Mouse (Mus musculus) midbrain, embryonic 14.5 days (tissue): ENCODE measurements around the gene Pigyl. TPM values are rescaled to one million over a fixed set of nuclear protein-coding genes. Genes with fewer than 3 reads are reported as not detected.

Experiments used
- ATAC-seq: fragments of 200-750 bp; cut with Nextera tagmentation; 2 replicates; pipeline ENCODE4 v1.8.0; 2017; ENCODE audit warnings: moderate number of reproducible peaks, moderate library complexity; ENCODE audit not compliant: low FRiP score, low TSS enrichment
- DNase-seq: peaks from one replicate; pipeline ENCODE4 v3.0.0-alpha.2; 2015
- H3K27ac ChIP-seq: fragments of 300-500 bp; sonication (generic); replicated peaks from 2 replicates; pipeline ENCODE4 v1.5.1; 2014; ENCODE audit warnings: mild to moderate bottlenecking, low read depth, low read length, moderate library complexity
- H3K27me3 ChIP-seq: fragments of 300-500 bp; sonication (generic); 2 replicates; pipeline ENCODE4 v1.6.1; 2014; ENCODE audit warnings: low read length, control low read depth, mixed read lengths; ENCODE audit not compliant: control insufficient read depth, insufficient read depth
- H3K36me3 ChIP-seq: fragments of 300-500 bp; sonication (generic); 2 replicates; pipeline ENCODE4 v1.6.1; 2014; ENCODE audit warnings: low read length, control low read depth; ENCODE audit not compliant: control insufficient read depth, insufficient read depth
- H3K4me1 ChIP-seq: fragments of 300-500 bp; sonication (generic); 2 replicates; pipeline ENCODE4 v1.6.1; 2014; ENCODE audit warnings: mild to moderate bottlenecking, antibody characterized with exemption, low read length, control low read depth; ENCODE audit not compliant: control insufficient read depth, insufficient read depth
- H3K4me2 ChIP-seq: fragments of 300-500 bp; sonication (generic); 2 replicates; pipeline ENCODE4 v1.6.1; 2014; ENCODE audit warnings: mild to moderate bottlenecking, low read length, moderate library complexity
- H3K4me3 ChIP-seq: fragments of 300-500 bp; sonication (generic); replicated peaks from 2 replicates; pipeline ENCODE4 v1.5.1; 2014; ENCODE audit warnings: low read depth, low read length
- H3K9ac ChIP-seq: fragments of 300-500 bp; sonication (generic); replicated peaks from 2 replicates; pipeline ENCODE4 v1.6.1; 2014; ENCODE audit warnings: mild to moderate bottlenecking, low read length, moderate library complexity
- H3K9me3 ChIP-seq: fragments of 300-500 bp; sonication (generic); 2 replicates; pipeline ENCODE4 v1.6.1; 2016; ENCODE audit warnings: low read length, control low read depth, mixed read lengths; ENCODE audit not compliant: control insufficient read depth
- WGBS: fragments of 180-500 bp; shearing (Covaris S2); extraction: QIAGEN DNeasy Blood & Tissue Kit; methylation state at CpG from one replicate; pipeline ENCODE4 v1.1.7; 2014; 5-methylcytosine and 5-hydroxymethylcytosine counted together
- polyA plus RNA-seq: library from polyadenylated mRNA; unstranded; fragments of >200 nt; fragmentation: Nextera tagmentation; extraction: Ambion mirVana; gene quantifications from 2 replicates; pipeline ENCODE4 v1.2.1, GENCODE M21; 2014

The Pigyl gene
- polyA plus RNA-seq, 1 experiment from 2014 or later, result 94.1 TPM

DNA sequence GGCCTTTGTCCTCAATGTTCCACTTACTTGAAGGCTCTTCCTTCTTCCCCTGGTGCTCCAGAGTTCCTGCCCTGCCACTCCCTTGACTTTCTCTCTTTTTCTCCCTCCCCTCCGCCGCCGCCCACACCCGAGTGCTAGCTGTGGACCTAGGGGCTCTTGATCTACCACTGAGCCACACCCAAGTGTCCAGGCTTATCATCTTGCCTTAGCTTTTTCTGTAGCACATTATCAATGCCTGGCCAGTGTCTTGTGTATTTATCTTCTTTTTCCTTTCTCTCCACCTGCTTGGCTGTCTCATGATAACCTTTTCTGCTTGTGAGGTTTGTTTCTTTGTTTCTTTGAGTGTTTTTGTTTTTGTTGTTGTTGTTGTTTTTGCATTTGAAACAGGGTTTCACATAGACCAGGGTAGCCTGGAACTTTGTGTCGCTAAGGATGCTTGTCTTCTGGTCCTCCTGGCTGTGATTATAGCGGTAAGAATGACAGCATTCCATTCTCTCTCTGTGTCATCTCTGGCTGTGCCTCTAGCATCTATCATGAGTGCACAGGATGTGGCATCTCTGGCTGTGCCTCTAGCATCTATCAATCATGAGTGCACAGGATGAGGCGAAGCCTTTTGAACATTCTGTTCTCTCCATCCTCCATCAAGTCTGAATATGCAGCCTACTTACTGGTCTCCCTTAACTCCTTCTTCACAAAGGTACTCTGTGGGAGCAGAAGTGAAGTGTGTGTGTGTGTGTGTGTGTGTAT is 20.8 kb upstream of the Pigyl start, which contains the start of gene Acp5:
Gene Acp5, minus strand, starts transcription at position 68 of the 747 bp plus-strand sequence.
- peaks cover 15% of the 10 kb centered on the region; the same call in 1 of the 2 replicates for H3K27me3 ChIP-seq
- ATAC-seq (no peak), DNase-seq (no peak)
- H3K27ac ChIP-seq, result no peak within 1 kb of the TSS
- no peaks in the 10 kb centered on the region for H3K9me3 ChIP-seq
- H3K4me3 ChIP-seq, result no peak within 1 kb of the TSS
- no peak within 1 kb of the TSS for H3K9ac ChIP-seq
- no peak within 1 kb of the TSS for H3K4me2 ChIP-seq
- H3K36me3 ChIP-seq, result no peaks in the 10 kb centered on the region
- no peaks in the 10 kb centered on the region for H3K4me1 ChIP-seq
- 76% methylated on average over 7 of the region's 7 CpGs for WGBS

DNA sequence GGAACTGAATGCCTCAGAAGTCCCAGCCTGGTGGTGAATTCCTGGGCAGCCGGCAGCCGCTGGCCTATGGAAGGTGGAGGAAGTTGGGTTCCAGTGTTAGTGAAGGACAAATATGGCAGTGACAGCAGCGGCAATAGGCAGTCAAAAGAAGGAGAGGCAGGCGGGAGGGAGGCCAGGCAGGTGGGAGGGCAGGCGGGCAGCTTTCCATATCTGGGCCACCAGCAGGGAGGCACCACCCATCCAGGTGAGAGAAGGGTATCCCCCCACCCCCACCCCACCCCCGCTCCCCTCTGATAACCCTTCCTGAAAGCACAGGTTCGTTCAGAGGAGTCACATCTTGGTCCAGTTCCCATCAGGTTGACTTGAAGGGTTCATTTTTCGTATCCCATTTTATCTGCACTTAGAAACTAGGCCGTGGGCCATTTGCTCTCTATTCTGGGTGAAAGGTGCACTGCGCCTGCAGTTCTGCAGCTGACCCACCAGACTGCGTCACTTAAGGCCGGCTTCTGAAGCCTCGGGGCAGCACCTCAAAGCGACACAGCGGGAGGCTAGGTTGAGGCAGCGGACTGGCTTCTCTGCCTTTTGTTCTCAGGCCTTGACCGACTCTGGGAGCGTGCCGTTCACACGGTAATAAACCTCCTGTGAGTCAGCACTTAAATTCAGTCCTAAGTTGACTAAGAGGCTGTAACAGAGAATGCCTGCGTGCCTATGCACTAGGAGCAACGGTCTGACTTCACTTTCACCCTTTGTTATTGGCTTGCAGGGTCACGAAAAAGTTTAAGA is 19.7 kb upstream of the Pigyl start:
- H3K27me3 ChIP-seq, result peaks cover 5% of the 10 kb centered on the region; the same call in 1 of the 2 replicates
- H3K9ac ChIP-seq, result no peak overlapping the region
- H3K27ac ChIP-seq, result no peak overlapping the region
- no peaks in the 10 kb centered on the region for H3K9me3 ChIP-seq
- 12% methylated on average over 23 of the region's 23 CpGs for WGBS
- no peaks in the 10 kb centered on the region for H3K4me1 ChIP-seq
- no peaks in the 10 kb centered on the region for H3K36me3 ChIP-seq
- H3K4me2 ChIP-seq, result no peak overlapping the region
- DNase-seq (peak; percentile 37), ATAC-seq (no peak)
- H3K4me3 ChIP-seq, result no peak overlapping the region

DNA sequence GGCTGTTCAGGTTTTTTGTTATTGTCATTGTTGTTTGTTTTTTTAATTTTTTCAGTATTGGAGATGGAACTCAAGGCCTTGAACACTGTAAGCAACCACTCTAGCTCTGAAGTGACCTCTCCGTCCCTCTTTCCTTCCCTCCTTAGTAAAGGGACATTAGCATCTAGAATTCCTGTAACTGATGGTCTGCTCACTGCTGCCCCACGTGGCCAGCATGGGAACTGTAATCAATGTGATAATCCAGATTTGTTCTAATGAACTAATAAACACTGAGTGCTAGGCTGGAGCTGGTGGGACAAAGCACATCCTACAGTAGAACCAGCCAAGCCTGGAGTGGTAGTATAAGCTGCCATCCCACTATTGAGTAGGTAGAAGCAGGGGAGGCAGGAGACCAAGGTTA is 18.2 kb upstream of the Pigyl start:
- Histone ChIP-seq H3K9me3 (no peaks in the 10 kb centered on the region), H3K36me3 (no peaks in the 10 kb centered on the region), H3K4me1 (no peaks in the 10 kb centered on the region), H3K4me2 (no peak overlapping the region), H3K4me3 (no peak overlapping the region), H3K27ac (no peak overlapping the region), H3K9ac (no peak overlapping the region), H3K27me3 (no peaks in the 10 kb centered on the region)
- ATAC-seq (no peak), DNase-seq (peak; percentile 64)
- 30% methylated on average over 2 of the region's 2 CpGs for WGBS

- Histone ChIP-seq H3K27ac (no peak overlapping the region), H3K9me3 (no peaks in the 10 kb centered on the region), H3K9ac (no peak overlapping the region), H3K27me3 (no peaks in the 10 kb centered on the region), H3K36me3 (no peaks in the 10 kb centered on the region), H3K4me2 (no peak overlapping the region), H3K4me1 (no peaks in the 10 kb centered on the region), H3K4me3 (no peak overlapping the region)
- WGBS, result 88% methylated on average over 5 of the region's 5 CpGs
- ATAC-seq, result no peak
- DNase-seq, result no peak
Measured at GRCm38 (mm10) chr9:22139746-22140145, 16.9 kb upstream of the Pigyl start.

DNA sequence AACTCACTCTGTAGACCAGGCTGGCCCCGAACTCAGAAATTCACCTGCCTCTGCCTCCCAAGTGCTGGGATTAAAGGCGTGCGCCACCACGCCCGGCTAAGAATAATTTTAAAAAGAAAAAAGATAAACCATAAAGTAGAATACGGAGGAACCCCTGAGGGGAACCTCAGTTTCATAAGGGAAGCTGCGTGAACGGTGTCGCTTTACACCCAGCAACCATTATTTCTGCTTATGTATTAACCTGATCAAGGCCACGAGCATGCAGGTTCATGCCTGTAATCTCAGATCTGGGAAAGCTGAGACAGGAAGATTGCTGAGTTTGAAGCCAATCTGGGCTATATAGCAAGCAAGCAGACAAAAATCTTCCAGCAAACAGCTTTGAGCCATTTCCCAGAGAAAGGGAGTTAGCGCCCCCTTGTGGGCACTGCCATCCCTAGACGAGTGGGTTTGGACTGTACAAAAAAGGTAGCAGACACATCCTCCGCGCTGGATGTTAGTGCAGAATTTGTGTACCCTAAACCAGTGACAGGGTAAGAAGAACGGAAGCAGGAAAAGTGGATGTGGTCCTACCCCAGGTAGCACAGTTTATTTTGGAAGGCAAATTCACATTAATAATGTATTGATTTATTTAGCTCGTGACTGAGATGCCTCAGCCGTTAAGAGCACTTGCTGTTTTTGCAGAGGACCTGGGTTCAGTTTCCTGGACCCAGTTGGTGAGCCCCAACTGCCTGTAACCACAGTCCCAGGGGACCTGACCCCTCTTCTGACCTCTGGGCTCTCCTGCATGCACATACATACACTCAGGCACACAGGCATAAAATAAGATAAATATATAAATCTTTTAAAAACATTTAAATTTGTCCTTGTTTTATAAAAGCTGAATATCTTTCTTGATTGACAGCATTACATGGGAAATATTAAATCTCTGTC is 13.3 kb upstream of the Pigyl start:
- no peaks in the 10 kb centered on the region for H3K27me3 ChIP-seq
- WGBS, result 53% methylated on average over 17 of the region's 17 CpGs
- H3K9me3 ChIP-seq, result no peaks in the 10 kb centered on the region; the same call in 1 of the 2 replicates
- no peak overlapping the region for H3K4me3 ChIP-seq
- H3K9ac ChIP-seq, result no peak overlapping the region
- ATAC-seq, result peak; percentile 50; the same call in 1 of the 2 replicates
- no peak overlapping the region for H3K4me2 ChIP-seq
- H3K27ac ChIP-seq, result no peak overlapping the region
- DNase-seq, result peak; percentile 94
- H3K36me3 ChIP-seq, result no peaks in the 10 kb centered on the region
- H3K4me1 ChIP-seq, result no peaks in the 10 kb centered on the region

- H3K9ac ChIP-seq, result no peak overlapping the region
- ATAC-seq, result no peak
- H3K27ac ChIP-seq, result no peak overlapping the region
- no peak overlapping the region for H3K4me2 ChIP-seq
- 79% methylated on average over 6 of the region's 8 CpGs for WGBS
- no peaks in the 10 kb centered on the region for H3K4me1 ChIP-seq
- H3K36me3 ChIP-seq, result no peaks in the 10 kb centered on the region
- H3K27me3 ChIP-seq, result no peaks in the 10 kb centered on the region
- no peak overlapping the region for H3K4me3 ChIP-seq
- no peak for DNase-seq
- H3K9me3 ChIP-seq, result no peaks in the 10 kb centered on the region; the same call in 1 of the 2 replicates
Measured at GRCm38 (mm10) chr9:22144304-22144965, 12.2 kb upstream of the Pigyl start.

GRCm38 (mm10) chr9:22149426-22150248 is 7.0 kb upstream of the Pigyl start:
- Histone ChIP-seq H3K4me1 (no peaks in the 10 kb centered on the region), H3K27me3 (no peaks in the 10 kb centered on the region), H3K9me3 (no peaks in the 10 kb centered on the region; the same call in 1 of the 2 replicates), H3K4me3 (no peak overlapping the region), H3K36me3 (no peaks in the 10 kb centered on the region), H3K4me2 (no peak overlapping the region), H3K9ac (no peak overlapping the region), H3K27ac (no peak overlapping the region)
- WGBS, result 81% methylated on average over 20 of the region's 20 CpGs
- no peak for ATAC-seq
- no peak for DNase-seq
